Mouse (Mus musculus) heart, embryonic 14.5 days (tissue): ENCODE results near the gene Crk. TPM values are rescaled to one million over a fixed set of nuclear protein-coding genes. Genes with fewer than 3 reads are reported as not detected.

Source experiments
- ATAC-seq: fragments of 200-750 bp; cut with Nextera tagmentation; 2 replicates; pipeline ENCODE4 v1.8.0; 2017; ENCODE audit warnings: low read depth, moderate TSS enrichment; ENCODE audit not compliant: insufficient number of reproducible peaks, insufficient read depth, low FRiP score
- H3K27ac ChIP-seq, 2 experiments: fragments of 200-500 bp in 1 of 2; fragments of 300-500 bp in 1 of 2; sonication (generic) in 1 of 2; replicated peaks in 1 of 2; 2 replicates each; pipeline ENCODE4 v1.5.1; 2012 to 2014; ENCODE audit warnings: low read depth in 2 of 2, low read length in 2 of 2, control low read depth in 1 of 2, mild to moderate bottlenecking in 1 of 2, mixed read lengths in 1 of 2; ENCODE audit not compliant: control insufficient read depth in 1 of 2, insufficient read depth in 1 of 2
- H3K27me3 ChIP-seq: fragments of 300-500 bp; sonication (generic); 2 replicates; pipeline ENCODE4 v1.6.1; 2014; ENCODE audit warnings: mild to moderate bottlenecking, low read length, control low read depth; ENCODE audit not compliant: control insufficient read depth, insufficient read depth
- H3K36me3 ChIP-seq: fragments of 300-500 bp; sonication (generic); 2 replicates; pipeline ENCODE4 v1.6.1; 2014; ENCODE audit warnings: mild to moderate bottlenecking, control low read depth, low read length, mixed read lengths; ENCODE audit not compliant: control insufficient read depth, insufficient read depth
- H3K4me1 ChIP-seq, 2 experiments: fragments of 200-500 bp in 1 of 2; fragments of 300-500 bp in 1 of 2; sonication (generic) in 1 of 2; 2 replicates each; pipeline ENCODE4 v1.6.1; 2012 to 2014; ENCODE audit warnings: low read length in 2 of 2, control low read depth in 1 of 2, mixed read lengths in 1 of 2; ENCODE audit not compliant: control insufficient read depth in 2 of 2, insufficient read depth in 2 of 2
- H3K4me2 ChIP-seq: fragments of 300-500 bp; sonication (generic); 2 replicates; pipeline ENCODE4 v1.6.1; 2014; ENCODE audit warnings: mild to moderate bottlenecking, low read length
- H3K4me3 ChIP-seq, 2 experiments: fragments of 200-500 bp in 1 of 2; fragments of 300-500 bp in 1 of 2; sonication (generic) in 1 of 2; 2 replicates each; pipeline ENCODE4 v1.5.1; 2012 to 2014; ENCODE audit warnings: low read length in 2 of 2, mild to moderate bottlenecking in 2 of 2, control low read depth in 1 of 2, low read depth in 1 of 2, moderate library complexity in 1 of 2; ENCODE audit not compliant: control insufficient read depth in 1 of 2, insufficient read depth in 1 of 2
- H3K9ac ChIP-seq: fragments of 300-500 bp; sonication (generic); 2 replicates; pipeline ENCODE4 v1.6.1; 2014; ENCODE audit warnings: mild to moderate bottlenecking, low read length
- H3K9me3 ChIP-seq: fragments of 300-500 bp; sonication (generic); 2 replicates; pipeline ENCODE4 v1.6.1; 2016; ENCODE audit warnings: low read length, control low read depth; ENCODE audit not compliant: control insufficient read depth
- WGBS: fragments of 180-500 bp; shearing (Covaris S2); extraction: QIAGEN DNeasy Blood & Tissue Kit; methylation state at CpG from one replicate; pipeline ENCODE4 v1.1.7; 2014; 5-methylcytosine and 5-hydroxymethylcytosine counted together
- polyA plus RNA-seq: library from polyadenylated mRNA; unstranded; fragments of >200 nt; fragmentation: Nextera tagmentation; extraction: Ambion mirVana; gene quantifications from 2 replicates; pipeline ENCODE4 v1.2.1, GENCODE M21; 2014

The Crk gene
- polyA plus RNA-seq, 1 experiment from 2014 or later, result 86.0 TPM

DNA sequence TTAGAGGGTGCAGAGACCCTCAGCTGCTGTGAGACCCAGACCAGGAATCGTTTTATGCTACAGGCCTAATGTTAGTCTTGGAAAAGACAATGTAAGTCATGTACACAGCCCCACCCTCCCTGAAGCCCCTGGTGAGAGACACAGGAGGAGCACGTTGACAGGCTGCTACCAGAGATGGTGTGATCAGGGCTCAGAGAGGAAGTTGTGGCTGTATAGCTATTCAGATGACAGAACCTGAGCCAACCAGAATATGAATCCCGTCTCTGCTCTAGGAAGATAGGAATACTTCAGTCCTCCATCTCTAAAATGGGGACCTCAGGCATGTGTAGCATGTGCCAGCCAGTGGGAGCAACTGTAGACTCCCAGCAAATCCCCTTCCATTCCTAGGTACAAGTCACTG is 10.4 kb upstream of the Crk start:
- peaks cover 99% of the 10 kb centered on the region for H3K36me3 ChIP-seq
- no peak overlapping the region for H3K4me3 ChIP-seq
- 78% methylated on average over 3 of the region's 3 CpGs for WGBS
- H3K27me3 ChIP-seq, result no peaks in the 10 kb centered on the region
- no peak overlapping the region for H3K9ac ChIP-seq
- no peak overlapping the region for H3K27ac ChIP-seq
- H3K4me1 ChIP-seq, result no peaks in the 10 kb centered on the region
- H3K4me2 ChIP-seq, result no peak overlapping the region
- ATAC-seq, result no peak
- H3K9me3 ChIP-seq, result no peaks in the 10 kb centered on the region

DNA sequence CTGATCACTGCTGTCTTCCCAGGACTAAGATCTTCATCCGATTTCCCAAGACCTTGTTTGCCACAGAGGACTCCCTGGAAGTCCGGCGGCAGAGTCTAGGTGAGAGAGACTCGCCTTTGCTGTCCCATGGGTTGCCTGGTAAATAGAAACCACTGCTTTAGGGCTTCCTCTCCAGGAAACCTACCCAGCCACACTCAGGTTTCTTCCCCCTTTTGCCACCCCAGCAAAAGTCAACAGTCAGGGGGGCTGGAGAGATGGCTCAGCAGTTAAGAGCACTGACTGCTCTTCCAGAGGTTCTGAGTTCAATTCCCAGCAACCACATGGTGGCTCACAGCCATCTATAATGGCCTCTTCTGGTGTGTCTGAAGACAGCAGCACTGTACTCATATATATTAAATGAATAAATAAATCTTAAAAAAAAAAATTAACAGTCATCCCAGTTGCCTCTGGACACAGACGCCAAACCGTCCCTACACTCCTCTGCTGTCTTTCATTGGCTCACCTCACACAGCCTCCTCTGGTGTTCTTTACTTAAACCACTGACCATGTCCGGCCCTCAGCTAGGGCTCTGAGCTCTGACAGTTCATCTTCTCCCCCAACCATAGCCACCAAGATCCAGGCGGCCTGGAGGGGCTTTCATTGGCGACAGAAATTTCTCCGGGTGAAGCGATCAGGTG is 9.7 kb upstream of the Crk start:
- Histone ChIP-seq H3K9ac (no peak overlapping the region), H3K27ac (no peak overlapping the region), H3K9me3 (no peaks in the 10 kb centered on the region), H3K4me2 (no peak overlapping the region), H3K27me3 (no peaks in the 10 kb centered on the region), H3K4me1 (no peaks in the 10 kb centered on the region), H3K36me3 (peaks cover 95% of the 10 kb centered on the region), H3K4me3 (no peak overlapping the region)
- no peak for ATAC-seq
- 87% methylated on average over 11 of the region's 11 CpGs for WGBS

DNA sequence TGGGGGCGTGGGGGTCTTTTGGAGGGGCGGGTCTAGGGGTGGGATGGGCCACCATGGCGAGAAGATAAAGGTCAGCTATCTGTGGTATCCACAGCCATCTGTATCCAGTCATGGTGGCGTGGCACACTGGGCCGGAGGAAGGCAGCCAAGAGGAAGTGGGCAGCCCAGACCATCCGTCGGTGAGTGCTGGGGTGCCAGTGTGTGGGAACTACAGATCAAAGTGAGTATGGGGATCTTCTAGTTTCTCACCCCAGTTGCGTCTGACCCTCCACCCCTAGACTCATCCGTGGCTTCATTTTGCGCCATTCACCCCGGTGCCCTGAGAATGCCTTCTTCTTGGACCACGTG is 9.2 kb upstream of the Crk start:
- Histone ChIP-seq H3K27me3 (no peaks in the 10 kb centered on the region), H3K36me3 (peaks cover 91% of the 10 kb centered on the region), H3K4me2 (no peak overlapping the region), H3K4me3 (no peak overlapping the region), H3K9ac (no peak overlapping the region), H3K27ac (no peak overlapping the region), H3K4me1 (no peaks in the 10 kb centered on the region), H3K9me3 (no peaks in the 10 kb centered on the region)
- ATAC-seq, result no peak
- WGBS, result 92% methylated on average over 12 of the region's 12 CpGs

DNA sequence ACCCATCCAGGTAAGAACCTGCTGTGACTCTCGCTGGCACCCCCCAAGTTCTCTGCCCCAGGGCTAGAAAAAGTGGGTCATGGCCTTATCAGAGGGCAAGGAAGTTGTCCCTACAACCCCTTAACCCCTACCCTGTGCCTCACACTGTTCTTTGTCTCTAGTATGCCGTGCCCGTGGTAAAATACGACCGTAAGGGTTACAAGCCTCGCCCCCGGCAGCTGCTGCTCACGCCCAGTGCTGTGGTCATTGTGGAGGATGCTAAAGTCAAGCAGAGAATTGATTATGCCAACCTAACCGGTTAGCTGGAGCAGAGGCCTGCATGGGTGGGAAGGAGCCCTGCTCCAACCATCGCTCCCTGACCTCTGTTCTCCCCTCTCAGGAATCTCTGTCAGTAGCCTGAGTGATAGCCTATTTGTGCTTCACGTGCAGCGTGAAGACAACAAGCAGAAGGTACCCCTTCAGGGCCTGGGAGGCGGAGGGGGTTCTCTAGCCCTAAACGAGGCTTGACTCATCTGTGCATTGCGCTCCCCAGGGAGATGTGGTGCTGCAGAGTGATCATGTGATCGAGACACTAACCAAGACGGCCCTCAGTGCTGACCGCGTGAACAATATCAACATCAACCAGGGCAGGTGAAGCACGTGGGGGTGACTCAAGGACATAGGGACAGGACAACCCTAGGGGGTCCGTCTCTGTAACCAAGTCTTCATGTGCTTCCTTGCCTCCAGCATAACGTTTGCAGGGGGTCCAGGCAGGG is 7.5 kb upstream of the Crk start:
- Histone ChIP-seq H3K27ac (no peak overlapping the region), H3K9ac (no peak overlapping the region), H3K4me3 (no peak overlapping the region), H3K4me1 (no peaks in the 10 kb centered on the region), H3K27me3 (no peaks in the 10 kb centered on the region), H3K9me3 (no peaks in the 10 kb centered on the region), H3K36me3 (peaks cover 74% of the 10 kb centered on the region), H3K4me2 (no peak overlapping the region)
- 86% methylated on average over 22 of the region's 22 CpGs for WGBS
- no peak for ATAC-seq

DNA sequence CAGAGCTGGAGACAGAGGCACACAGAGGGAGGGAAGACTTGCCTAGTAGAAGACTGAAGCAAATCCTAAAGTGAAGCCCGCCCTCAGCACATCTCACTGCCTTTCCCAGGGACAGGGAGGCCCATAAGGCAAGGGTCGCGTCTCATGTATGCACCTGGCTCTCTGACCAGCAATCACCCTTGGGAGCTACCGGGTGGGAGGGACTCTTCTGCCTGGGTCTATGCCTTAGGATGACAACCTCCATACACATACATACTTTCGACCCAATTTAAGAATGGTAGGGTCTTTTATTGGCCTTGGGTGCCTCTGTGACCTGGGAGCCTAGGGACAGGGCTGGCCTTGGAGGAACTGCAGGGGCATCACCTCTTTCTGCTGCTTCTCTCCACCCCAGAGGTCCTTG is 5.6 kb upstream of the Crk start:
- Histone ChIP-seq H3K4me2 (no peak overlapping the region), H3K4me3 (no peak overlapping the region), H3K4me1 (peaks cover 0 to 2% of the 10 kb centered on the region in 2 experiments; a peak in 1 of 4 replicates), H3K27me3 (no peaks in the 10 kb centered on the region), H3K27ac (no peak overlapping the region), H3K9me3 (no peaks in the 10 kb centered on the region), H3K36me3 (peaks cover 55% of the 10 kb centered on the region), H3K9ac (no peak overlapping the region)
- WGBS, result 92% methylated on average over 5 of the region's 5 CpGs
- ATAC-seq, result no peak

DNA sequence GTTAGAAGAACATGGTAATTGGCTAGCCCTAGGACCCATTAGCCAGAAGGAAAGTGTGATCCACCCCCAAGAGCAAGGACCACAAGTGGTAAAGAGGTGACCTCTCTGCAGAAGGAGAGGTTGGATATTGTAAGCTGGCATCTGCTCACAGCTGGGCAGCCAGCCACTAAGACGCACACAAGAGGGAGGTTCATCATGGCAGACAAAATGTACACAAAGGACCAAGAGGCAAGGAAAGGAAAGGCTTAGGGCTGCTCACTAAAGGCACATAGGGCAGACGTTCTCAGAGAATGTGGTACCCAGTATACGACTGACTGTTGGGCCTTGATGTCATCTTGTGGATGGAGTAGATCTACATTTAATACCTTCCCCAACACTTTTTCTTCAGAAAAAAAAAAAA is 4.2 kb upstream of the Crk start:
- no peaks in the 10 kb centered on the region for H3K9me3 ChIP-seq
- 81% methylated on average over 3 of the region's 3 CpGs for WGBS
- no peak overlapping the region for H3K27ac ChIP-seq
- peaks cover 41% of the 10 kb centered on the region for H3K36me3 ChIP-seq
- H3K27me3 ChIP-seq, result no peaks in the 10 kb centered on the region
- H3K4me3 ChIP-seq, result no peak overlapping the region
- H3K4me2 ChIP-seq, result no peak overlapping the region
- H3K4me1 ChIP-seq, result peaks cover 3 to 4% of the 10 kb centered on the region in 2 experiments; a peak in 2 of 4 replicates
- no peak overlapping the region for H3K9ac ChIP-seq
- ATAC-seq, result no peak

DNA sequence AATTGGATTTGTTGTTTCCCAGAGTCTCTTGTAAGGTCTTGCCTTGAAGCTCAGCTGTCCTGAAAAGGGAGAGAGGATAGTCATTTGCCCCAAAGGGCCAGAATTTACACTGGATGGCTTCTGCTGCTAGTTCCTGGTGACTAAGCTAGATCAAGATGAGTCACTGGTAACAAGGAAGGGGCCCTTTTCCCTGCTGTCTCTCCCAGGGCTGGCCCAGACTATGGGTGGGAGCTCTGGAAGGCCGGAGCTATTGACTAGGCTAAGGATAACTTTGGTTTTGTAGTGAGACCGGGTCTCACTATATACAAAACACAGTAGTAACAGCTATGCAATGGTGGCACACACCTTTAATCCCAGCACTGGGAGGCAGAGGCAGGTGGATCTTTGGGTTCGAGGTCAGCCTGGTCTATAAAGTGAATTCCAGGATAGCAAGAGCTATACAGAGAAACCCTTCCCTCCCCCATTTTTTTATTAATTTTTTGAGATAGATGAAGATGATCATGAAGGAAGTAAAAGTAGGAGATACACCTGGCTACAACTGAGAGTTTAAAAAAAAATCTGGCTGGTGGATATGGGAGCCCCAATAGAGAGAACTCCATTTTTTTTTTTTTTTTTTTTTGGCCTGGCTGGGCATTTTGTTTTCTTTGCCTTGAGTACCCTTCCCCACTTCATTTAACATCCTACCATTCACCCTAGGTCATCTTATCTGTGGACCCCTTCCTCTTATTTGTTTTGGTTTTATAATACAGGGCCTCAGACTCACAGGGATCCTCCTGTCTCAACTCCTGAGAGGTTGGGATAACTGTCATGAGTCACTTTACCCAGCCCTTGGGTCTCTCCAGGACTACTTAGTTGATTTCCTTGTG is 945 bp upstream of the Crk start:
- Histone ChIP-seq H3K27me3 (no peaks in the 10 kb centered on the region), H3K9me3 (no peaks in the 10 kb centered on the region), H3K27ac (peak overlapping the region; percentile 49 to 97), H3K4me1 (peaks cover 3 to 17% of the 10 kb centered on the region in 2 experiments), H3K4me2 (peak overlapping the region; percentile 70), H3K9ac (peak overlapping the region; percentile 99), H3K36me3 (peaks cover 18% of the 10 kb centered on the region), H3K4me3 (peak overlapping the region; percentile 72 to 98)
- 0 out of 2 replicates have a peak, but pooled peaks have one; percentile 5 for ATAC-seq
- 74% methylated on average over 3 of the region's 3 CpGs for WGBS
